Mouse (Mus musculus) gonadal fat pad, adult 2 months (tissue): ENCODE results near the gene Rab25. TPM values are rescaled to one million over a fixed set of nuclear protein-coding genes. Genes with fewer than 3 reads are reported as not detected.

ENCODE experiments used
- DNase-seq: peaks from one replicate; pipeline ENCODE4 v3.0.0-alpha.2; 2012; ENCODE audit warnings: low read depth
- polyA plus RNA-seq: library from polyadenylated mRNA; depleted of rRNA; stranded (reverse); fragments of >200 nt; gene quantifications from 2 replicates; pipeline ENCODE4 v1.2.3, GENCODE M21; 2012

Gene Rab25
- polyA plus RNA-seq, 1 experiment: 75.6 TPM

DNA sequence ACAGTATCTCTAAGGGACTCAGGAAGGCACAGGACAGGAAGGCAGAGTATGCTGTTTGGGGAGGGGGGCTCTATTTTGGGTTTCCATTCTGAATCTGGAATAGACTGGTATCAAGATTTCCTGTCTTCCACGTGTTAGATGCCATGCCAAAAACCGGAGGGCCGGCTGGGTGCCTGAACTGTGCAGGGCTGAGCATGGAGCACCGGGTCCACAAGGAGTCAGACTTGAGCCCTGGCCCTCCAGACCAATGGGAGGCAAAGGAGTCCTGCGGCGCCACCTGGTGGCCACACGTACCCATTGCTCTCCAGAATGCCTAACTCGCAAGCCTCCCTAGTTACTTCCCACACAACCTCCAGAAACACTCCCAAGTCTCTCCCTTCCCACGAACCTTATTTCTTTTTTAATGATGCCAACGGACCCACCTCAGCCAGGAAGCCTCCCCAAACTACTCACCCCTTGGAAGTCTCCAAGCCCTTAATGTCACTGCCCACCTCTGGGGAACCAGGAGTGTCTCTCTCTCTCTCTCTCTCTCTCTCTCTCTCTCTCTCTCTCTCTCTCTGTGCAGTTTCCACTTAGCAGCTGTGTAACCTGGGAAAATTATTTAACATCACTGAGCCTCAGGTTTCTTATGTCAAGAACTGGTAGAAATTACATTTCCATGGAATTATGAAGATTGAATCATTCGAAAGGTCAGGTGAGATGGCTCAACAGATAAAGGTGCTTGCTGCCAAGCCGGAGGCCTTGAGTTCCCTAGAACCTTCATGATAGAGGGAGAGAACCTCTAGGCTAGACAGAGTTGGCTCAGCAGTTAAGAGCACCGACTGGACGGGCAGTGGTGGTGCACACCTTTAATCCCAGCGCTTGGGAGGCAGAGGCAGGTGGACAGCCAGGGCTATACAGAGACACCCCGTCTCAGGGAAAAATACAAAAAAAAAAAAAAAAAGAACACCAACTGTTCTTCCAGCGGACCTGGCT lies 21.7 kb downstream of the Rab25 start:
- no peak for DNase-seq

DNA sequence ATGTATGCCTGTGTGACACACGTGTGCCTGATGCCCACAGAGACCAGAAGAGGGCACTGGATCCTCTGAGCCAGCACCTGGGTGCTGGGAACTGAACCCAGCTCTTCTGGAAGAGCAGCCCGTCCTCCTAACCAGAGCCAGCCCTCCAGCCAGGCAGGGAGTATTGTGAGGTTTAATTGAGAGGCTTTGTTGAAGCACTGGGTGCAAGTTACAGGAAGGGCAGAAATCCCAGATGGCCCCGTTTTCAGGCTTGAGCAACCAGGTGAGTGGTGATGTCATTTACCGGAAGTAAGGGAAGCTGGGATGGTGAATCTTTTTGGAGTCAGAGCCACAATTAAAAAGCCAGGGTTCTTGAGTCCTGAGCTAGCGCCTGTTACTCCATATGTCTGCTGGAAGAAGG lies 23.1 kb downstream of the Rab25 start:
- DNase-seq: no peak

DNA sequence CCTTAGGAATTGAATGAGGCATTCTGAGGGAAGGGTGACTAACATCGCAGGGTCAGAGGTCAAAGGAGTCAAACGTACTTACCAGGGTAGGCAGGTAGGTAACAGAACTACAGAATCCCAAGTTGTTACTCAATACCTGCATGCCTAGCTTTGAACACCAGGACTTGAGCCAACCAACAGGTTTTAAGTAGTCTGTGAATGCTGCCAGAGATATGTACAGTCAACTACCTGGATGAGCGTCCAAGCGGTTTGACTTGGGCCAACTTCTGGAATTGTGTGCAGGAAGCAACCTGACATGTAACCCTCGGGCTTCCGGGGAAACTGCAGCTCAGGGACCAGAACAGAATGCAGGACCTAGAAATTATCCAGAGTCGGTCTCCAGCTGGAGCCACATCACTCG lies 25.1 kb downstream of the Rab25 start:
- DNase-seq: no peak

DNA sequence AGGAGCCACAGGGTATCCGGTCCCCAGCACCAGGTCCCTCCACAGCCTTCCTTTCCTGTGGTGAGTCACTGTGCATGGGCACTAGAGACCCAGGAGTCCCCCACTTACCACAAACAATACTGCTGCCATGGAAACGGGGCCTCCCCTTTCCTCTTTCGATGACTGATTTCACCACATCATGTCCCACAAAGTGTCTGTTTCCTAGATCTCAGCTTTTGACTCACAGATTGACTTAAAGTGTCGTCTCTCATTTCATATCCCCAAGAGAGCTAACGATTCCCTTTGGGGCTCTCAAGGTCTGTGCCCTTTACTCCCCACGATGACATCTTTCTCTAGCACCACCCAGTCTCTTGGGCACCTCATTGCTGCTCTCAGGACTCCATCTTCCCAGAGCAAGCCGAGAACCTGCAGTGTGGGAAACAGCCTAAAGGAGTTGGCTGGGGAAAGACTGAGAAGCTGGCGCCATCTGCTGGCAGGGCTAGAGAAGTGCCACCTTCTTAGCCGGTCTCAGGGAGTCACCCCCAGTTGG lies 26.2 kb downstream of the Rab25 start:
- DNase-seq: no peak

DNA sequence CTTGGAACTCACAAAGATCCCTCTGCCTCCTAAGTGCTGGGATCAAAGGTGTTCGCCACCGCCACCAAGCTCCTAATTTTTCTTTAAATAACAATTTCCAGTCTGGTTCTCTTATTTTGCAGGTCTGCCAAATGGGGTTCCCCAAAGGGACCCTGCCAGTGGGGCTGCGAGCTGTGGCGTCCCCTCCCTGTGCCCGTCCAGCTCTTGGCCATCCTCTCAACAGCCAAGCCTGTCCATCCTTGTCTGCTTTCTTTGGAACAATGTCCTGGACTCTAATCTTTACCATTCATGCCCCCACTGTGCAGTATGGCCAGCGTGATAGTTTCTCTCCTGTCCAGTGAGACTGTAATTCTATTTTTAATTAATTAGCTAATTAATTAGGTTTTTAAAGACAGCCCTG lies 26.9 kb downstream of the Rab25 start:
- no peak for DNase-seq

DNA sequence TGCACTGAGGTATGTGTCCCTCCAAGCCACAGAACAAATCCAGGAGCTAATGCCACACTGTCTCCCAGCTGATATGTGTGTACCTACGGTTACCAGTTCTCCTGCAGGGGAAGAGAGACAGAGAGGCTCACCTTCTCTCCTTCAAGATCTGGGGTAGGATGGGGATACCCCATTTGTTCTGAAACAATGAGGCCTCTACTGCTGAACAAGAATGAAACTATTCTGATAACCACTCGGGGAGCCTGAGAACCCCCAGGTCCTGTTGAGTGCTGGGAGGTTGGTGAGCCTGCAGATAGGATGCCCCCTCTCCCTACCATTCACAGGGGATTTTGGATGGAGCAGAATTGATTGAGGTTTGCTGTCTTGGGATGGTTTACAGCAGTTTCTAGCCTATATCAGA lies 28.0 kb downstream of the Rab25 start:
- DNase-seq: no peak

DNA sequence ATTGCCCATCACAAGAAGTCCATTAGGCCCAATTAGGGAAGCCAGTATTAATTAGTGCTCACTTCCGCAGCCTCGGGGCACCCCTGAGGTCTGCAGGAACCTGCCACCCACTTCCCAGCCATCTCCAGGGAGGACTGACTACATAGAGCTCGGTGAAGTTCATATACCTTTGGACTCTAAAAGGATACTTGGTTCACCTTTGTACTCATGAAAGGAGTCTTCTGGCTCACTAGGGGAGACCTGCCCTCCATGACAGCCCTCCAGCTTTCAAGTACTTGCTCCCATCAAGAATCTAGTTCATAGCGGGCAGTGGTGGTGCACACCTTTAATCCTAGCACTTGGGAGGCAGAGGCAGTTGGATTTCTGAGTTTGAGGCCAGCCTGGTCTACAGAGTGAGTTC lies 29.7 kb downstream of the Rab25 start:
- no peak for DNase-seq

DNA sequence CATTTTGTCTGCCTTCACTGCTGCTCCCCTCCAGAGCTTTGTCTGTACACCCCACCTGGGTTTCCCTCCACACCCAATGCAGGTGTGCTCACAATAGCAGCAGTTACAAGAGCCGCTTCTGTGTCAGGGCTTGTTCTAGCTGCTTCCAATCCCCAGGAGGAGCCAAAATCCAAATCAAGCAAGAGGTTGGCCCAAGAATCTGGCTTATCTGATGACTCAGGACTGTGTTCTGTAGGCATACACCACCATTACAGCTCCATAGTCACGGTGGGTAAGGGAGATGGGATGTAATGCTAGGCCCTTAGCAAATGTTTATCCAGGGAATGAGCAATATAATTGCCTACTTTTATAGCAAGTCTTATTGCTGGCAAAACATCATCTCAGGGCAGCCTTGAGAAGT lies 31.7 kb downstream of the Rab25 start:
- no peak for DNase-seq

DNA sequence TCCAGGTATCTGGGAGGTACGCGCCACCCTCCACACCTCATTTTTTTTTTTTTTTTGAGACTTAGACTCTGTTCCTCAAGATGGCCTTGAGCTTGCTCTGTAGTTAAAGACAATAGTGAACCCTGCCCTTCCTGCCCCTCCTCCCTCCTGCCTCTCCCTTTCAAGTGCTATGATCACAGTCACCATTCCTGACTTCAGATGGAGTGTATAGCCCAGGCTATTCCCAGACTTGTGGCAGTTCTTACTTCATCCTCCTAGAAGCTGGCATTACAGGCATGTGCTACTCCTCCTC lies 33.1 kb downstream of the Rab25 start:
- no peak for DNase-seq

DNA sequence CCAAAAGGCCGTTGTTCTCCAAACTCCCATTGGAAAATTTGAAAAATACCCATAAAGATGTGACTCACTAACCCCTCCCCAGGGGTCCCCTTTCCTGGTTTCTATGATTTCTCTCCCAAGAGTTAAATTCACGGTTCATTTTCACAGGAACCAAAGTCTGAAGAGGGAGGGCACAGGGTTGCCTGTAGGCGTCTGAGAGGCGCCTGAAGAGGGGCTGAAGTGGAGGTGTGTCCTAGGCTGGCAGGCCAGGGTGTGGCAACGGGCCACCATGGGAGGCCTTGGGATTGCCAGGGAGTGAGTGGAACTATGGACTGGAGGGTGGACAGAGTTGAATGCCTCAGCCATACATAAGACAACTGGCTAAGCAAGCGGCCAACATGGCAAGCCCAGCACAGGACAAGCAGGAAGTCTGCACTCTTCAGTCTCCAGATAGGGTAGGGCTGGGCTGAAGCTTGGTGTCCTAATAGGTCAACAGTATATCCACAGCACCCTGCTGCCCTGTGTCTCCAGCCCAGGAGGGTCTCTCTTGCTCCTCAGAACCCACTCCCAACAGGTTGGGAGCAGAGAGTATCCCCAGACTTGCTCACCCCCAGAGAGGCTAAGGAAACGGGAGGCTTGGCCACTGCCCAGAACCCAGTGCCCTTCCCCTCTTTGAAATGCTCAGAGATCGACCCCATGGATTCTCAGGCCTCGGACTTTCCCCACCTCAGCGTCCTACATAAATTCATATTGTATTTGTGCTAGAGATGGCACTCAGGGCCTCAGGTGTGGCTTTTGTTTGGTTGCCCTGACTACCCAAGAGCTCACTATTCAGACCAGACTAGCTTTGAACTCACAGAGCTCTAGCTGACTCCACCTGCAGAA lies 33.6 kb downstream of the Rab25 start:
- DNase-seq: no peak

DNA sequence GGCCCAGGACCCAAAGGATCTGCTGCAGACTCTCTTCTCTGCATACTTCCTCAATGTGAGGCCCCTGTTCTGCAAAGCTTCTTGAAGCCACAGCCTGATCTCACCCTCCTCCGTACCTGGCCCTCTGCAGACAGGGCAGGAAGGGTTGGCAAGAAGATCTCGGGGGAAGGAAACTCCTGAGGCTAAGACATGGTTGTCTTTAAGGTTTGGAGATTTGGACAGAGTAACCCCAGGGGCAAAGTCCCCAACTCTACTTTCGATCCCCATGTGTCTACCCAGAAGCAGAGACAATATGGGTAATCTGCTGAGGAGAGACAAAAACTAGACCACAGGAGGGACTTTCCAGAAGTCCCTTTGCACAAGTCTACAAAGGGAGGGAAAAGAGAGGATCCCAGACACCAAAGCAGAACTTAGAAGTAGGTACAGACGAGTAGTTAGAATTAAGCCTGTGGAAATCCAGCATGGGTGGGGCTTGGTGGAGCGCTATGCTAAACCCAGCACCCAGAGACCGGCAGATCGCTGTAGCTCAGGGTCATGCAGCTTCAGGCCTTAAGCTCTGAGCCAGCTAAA lies 34.5 kb downstream of the Rab25 start:
- DNase-seq: no peak

DNA sequence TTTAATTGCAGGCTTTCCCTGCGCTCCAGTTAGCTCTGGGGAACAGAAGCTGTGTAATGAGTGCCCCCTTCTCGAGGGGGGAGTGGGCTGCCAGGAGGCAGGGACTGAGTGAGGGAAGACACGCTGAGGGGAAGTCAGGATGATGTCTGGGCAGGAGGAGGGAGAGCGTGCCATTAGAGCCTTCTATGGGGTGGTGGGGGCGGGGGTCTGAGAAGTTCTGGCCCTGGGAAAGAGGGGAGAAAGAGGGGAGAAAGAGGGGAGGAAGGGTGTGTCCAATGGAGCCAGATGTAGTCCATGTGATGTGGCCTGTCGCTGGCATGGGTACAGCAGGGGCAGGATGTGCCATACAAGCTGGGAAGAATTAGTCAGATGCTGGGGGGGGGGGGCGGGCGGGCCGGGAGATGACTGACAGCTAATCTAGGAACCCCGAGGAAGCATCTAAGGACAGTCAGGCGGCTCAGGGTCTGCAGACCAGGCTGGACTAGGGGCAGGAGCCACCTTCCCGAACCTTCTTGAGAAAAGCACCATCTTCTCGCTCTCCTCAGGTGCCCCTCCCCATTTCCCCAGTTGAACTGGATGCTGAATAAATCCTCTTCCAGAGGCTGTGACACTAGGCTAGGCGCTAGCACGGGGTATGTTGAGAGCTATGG lies 35.1 kb downstream of the Rab25 start:
- no peak for DNase-seq

DNA sequence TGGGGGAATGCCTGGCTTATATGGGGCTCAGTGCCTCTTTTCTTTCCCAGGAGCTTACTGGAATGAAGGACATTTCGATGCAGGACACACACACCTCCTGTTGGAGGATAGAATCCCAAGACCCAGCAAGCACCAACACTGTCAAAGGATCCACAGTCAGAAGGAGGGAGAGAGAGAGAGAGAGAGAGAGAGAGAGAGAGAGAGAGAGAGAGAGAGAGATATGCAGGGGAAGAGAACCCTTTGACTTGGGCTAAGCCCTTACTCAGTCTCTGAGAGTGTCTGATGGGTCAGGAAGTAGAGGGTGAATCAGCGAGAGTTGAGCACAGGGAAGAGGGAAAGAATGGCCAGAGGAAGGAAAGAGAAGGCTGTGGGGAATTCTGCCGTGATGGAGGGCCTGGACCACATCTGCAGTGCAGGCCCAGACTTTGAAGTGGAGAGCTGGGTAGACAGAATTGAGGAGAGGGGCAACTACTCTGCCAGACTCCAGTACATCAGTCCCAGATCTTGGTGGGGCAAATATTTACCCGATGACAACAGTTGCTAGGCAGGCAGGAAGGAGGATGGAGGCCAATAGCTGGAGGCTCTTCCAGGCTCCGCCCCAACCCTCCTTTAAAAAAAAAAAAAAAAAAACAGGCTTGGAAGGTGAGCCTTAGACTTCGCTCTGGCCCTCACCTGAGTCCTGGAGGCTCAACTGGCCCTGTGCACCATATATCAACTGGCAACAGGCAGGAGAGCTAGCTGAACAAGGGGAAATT lies 35.8 kb downstream of the Rab25 start:
- DNase-seq: no peak

DNA sequence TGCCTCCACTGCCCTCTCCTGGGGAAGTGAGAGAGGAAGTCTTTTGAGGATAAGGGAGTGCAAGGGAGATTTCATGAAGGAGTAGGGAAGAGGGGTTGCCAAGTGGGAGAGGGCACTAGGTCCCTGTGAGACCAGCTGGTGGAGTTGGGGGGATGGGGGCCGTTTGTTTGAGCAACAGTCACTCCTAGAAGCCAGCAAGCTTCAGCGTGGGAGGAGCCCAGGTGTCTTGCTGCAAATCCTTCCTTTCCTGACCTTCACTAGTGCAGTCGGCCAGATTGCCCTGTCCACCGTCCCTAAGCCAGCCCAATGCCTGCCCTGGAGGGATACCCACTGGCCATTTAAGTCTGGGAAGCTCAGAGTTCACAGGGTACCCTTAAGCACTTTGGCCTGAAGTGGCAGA lies 36.5 kb downstream of the Rab25 start:
- DNase-seq: no peak

DNA sequence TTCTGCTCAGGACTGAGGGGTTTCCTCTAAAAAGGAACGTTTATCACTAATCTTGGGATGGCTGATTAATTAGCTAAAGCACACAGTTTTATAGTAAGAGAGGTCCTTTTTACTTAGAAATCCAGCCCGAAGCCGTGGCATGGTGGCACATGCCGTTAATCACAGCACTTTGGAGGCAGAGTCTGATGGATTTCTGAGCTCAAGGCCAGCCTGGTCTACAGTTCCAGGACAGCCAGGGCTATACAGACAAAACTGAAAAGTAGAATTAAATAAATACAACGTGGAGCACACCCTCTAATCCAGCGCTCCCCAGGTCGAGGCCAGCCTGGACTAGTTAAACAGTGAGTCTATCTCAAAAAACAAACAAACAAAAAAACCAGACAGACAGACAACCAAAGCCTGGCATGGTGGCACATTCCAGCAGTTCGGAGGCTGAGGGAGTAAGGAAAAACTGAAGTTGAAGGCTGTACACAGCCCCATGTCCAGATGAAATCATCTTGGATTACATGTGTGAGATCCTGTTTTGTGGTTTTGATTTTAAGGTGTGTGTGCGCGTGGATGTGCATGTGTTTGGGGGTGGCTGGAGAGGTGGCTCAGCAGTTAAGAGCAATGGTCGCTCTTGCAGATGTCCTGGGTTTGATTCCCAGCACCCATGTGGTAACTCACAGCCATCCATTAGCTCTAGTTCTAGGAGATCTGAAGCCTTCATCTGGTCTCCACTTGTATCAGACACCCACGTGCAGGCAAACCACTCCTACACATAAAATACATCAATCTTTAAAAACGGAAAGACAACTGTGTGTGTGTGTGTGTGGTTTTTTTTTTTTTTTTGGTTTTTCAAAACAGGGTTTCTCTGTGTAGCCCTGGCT lies 37.4 kb downstream of the Rab25 start:
- no peak for DNase-seq

DNA sequence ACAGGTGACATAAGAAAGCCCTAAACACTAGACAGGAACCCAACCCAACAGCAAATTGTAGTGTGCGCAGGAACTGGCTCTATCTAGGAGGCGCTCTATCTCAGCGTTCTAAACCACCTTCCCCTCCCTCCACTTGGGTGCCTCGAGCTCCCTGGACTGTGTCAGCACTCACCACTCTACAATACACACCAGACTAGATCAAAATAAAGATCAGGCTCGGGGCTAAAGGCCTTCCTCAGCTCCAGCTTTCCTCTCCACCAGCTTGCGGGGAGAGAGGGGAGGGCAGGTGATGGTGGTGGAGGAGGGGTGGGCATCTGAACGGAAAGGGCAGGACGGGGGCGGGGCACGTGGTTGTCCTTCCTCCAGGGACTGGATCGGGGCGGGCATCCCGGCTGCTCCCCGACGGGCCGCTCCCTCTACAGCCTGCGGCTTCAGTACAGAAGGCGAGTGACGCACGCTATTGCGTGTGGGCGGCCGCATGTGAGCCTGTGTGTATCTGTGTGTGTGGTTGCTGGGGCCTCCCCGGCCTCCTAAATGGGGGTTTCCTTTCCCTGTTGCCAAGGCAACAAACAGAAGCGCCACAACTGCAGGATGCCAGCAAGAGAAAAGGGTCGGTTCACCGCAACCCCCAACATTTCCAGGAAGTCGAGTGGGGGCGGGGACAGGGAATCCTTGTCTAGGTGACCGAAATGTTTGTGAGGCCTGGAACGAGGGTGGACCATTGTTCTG lies 38.2 kb downstream of the Rab25 start, which contains the start of gene Lmna:
Gene Lmna (minus strand): TSS at position 265 of the 729 bp plus-strand sequence.
- no peak for DNase-seq

DNA sequence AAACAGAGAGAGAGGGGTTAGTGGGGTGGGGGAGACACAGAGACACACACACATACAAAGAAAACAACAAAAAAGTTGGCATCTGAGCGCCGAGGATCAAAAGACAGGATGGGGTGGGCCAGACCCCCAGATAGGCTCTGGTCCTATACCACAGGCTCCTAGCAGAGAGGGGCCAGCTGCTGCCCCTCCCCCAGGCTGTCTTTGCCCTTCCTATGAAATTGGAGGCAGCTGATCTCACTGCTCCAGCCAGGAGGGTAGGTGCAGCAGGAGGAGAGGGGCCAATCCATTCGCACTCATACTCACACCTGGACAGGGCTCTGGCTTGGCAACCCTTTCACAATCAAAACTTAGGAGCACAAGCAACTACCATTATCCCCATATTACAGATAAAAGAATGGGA lies 38.9 kb downstream of the Rab25 start:
- DNase-seq: no peak

DNA sequence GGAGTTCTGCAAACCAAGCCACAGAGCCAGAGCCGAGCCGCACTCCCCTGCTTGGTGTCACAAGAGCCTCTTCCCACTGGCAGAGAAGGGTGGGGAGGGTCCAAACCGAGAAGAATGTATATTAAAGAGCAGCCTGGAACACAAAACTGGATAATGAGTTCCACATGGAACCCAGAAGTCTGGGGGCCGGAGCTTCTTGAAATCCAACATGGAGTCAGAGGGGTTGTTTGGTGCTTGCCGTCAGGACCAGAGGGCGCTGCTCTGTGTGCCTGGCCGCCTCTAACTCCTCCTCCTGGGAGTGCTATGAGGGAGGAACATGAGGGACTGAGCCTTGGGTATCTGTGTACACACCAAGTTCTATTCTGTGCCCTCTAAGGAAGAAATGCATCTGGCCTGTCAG lies 42.3 kb downstream of the Rab25 start:
- no peak for DNase-seq

DNA sequence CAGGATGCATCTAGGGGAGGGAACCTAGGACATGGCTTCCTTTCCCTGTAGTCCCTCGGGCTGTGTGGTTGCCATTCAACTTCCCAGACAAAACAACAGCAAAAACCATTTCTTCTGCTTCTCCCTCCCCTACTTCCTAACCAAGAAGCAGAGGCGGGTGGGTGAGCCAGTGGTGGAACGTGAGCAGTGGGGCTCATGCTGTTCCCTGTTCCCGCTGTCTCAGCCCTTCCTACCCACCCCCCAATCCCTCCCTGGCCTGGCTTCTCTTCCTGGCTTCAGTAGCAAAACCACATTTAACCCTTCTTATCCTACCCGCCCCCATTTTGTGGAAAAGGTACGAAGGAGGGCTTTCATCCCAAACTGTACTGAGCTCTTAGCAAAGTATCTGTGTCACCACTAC lies 43.0 kb downstream of the Rab25 start:
- no peak for DNase-seq
